ENCODE assay signal across 17 mouse cellular contexts in the genomic region with DNA sequence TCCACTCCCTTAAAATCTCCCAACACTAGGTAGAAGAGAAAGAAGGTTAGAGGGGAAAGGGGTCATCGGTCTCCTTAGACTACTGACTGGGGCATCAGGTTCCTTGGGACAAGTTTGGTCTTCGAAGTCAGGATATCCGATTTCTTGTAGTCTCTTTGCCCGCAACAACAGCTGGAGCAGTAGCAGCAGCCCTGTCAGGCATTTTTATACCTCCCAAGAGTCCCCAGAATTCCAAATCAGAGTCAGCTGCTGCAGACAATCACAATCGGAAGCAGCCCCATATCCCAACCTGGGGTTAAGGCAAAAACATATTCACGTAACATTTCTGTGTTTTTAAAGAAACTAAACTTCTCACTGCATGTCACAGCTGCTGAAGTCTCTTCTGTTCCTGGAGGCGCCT.
"Had no signal": no experiment of that assay in that cellular context is flagged by ENCODE, and none has a peak within 500 bp of the region (broad histone marks: within the 10 kb centered on the region; RNA-seq: fewer than 3 reads in every experiment).

No protein-coding gene starts in this region.

- H3K4me1 ChIP-seq: kidney, embryonic 15.5 days; limb, embryonic 13.5 days; liver, embryonic 13.5 days; midbrain, embryonic 12.5 days; midbrain, embryonic 15.5 days; neural tube, embryonic 13.5 days; stomach, embryonic 15.5 days had no signal

- H3K4me3 ChIP-seq: kidney, embryonic 15.5 days; limb, embryonic 13.5 days; liver, embryonic 13.5 days; midbrain, embryonic 12.5 days; midbrain, embryonic 15.5 days; neural tube, embryonic 13.5 days; stomach, embryonic 15.5 days had no signal

- H3K27me3 ChIP-seq: kidney, embryonic 15.5 days; limb, embryonic 13.5 days; liver, embryonic 13.5 days; midbrain, embryonic 12.5 days; midbrain, embryonic 15.5 days; neural tube, embryonic 13.5 days; stomach, embryonic 15.5 days had no signal

- DNase-seq: kidney, adult 2 months; kidney, postnatal 14 days; liver, embryonic 13.5 days; lung, adult 2 months; lung, postnatal 14 days; lung, postnatal 4 days; retina, postnatal 1 day; right cerebral cortex, postnatal 25 days; spleen, adult 18-20 months; thymus, postnatal 25 days had no signal

- ATAC-seq: intestine, postnatal 0 days; midbrain, embryonic 15.5 days had no signal

- H3K9me3 ChIP-seq: kidney, embryonic 15.5 days; limb, embryonic 13.5 days; liver, embryonic 13.5 days; midbrain, embryonic 12.5 days; midbrain, embryonic 15.5 days; neural tube, embryonic 13.5 days; stomach, embryonic 15.5 days had no signal

- H3K9ac ChIP-seq: kidney, embryonic 15.5 days; limb, embryonic 13.5 days; liver, embryonic 13.5 days; midbrain, embryonic 12.5 days; midbrain, embryonic 15.5 days; neural tube, embryonic 13.5 days; stomach, embryonic 15.5 days had no signal

- H3K27ac ChIP-seq: kidney, embryonic 15.5 days; limb, embryonic 13.5 days; liver, embryonic 13.5 days; midbrain, embryonic 12.5 days; midbrain, embryonic 15.5 days; neural tube, embryonic 13.5 days; stomach, embryonic 15.5 days had no signal

- H3K4me2 ChIP-seq: kidney, embryonic 15.5 days; limb, embryonic 13.5 days; liver, embryonic 13.5 days; midbrain, embryonic 12.5 days; midbrain, embryonic 15.5 days; neural tube, embryonic 13.5 days; stomach, embryonic 15.5 days had no signal
